Comparison of ENCODE assay signal across 9 mouse cellular contexts in genomic region chr19:56423370-56423769, GRCm38 (mm10). TPM values are rescaled to one million over a fixed set of nuclear protein-coding genes. Genes with fewer than 3 reads are reported as not detected.
A peak's percentile ranks its signal among the peaks of the same experiment; 100 is the strongest.
DNase-seq lines count a peak whose midpoint lies in the region; ATAC-seq lines count a peak whose summit lies in the region.
"Had no signal": no experiment of that assay in that cellular context is flagged by ENCODE, and none has a peak within 500 bp of the region (broad histone marks: within the 10 kb centered on the region; RNA-seq: fewer than 3 reads in every experiment).

No protein-coding gene starts in this region.

- H3K36me3 ChIP-seq in hindbrain, embryonic 11.5 days (ENCODE audit: control insufficient read depth, insufficient read depth, low read length): no peaks in the 10 kb centered on the region
- no peaks in the 10 kb centered on the region for H3K36me3 ChIP-seq in hindbrain, embryonic 10.5 days

- no peaks in the 10 kb centered on the region for H3K9me3 ChIP-seq in hindbrain, embryonic 11.5 days (ENCODE audit: control insufficient read depth, low read length)
- no peaks in the 10 kb centered on the region for H3K9me3 ChIP-seq in hindbrain, embryonic 10.5 days

- peak; percentile 23 for DNase-seq in hindbrain, embryonic 11.5 days (ENCODE audit: low spot score)
- no peak for DNase-seq in hindbrain, embryonic 10.5 days (ENCODE audit: low spot score)
- peak; percentile 43 to 53 for DNase-seq in right cerebral cortex, postnatal 10 days (ENCODE audit: low spot score in 2 of 2)
- DNase-seq in right cerebral cortex, postnatal 4 days: no peak
- DNase-seq in kidney, postnatal 14 days: peak; percentile 45
- DNase-seq in testis, postnatal 10 days (ENCODE audit: low spot score): no peak
- no peak for DNase-seq in thymus, postnatal 14 days
- no peak for DNase-seq in layer of hippocampus, adult 9-11 months

- ATAC-seq in hindbrain, embryonic 11.5 days (ENCODE audit: low FRiP score): no peak

- no peak overlapping the region for H3K27ac ChIP-seq in hindbrain, embryonic 11.5 days (ENCODE audit: low read depth, low read length)
- H3K27ac ChIP-seq in hindbrain, embryonic 10.5 days: no peak overlapping the region

- no peaks in the 10 kb centered on the region for H3K27me3 ChIP-seq in hindbrain, embryonic 11.5 days (ENCODE audit: control insufficient read depth, insufficient read depth, low read length)
- no peaks in the 10 kb centered on the region; the same call in 1 of the 2 replicates for H3K27me3 ChIP-seq in hindbrain, embryonic 10.5 days (ENCODE audit: insufficient read depth, poor library complexity, severe bottlenecking)
- H3K27me3 ChIP-seq: CH12.LX had no signal

- 0 out of 2 replicates have a peak, but pooled peaks cover 2% of the 10 kb centered on the region for H3K4me1 ChIP-seq in hindbrain, embryonic 11.5 days (replicated peaks; ENCODE audit: control insufficient read depth, insufficient read depth, low read length)
- H3K4me1 ChIP-seq in hindbrain, embryonic 10.5 days (replicated peaks): peaks cover 25% of the 10 kb centered on the region

- no peak overlapping the region for H3K9ac ChIP-seq in hindbrain, embryonic 11.5 days (ENCODE audit: low read depth, low read length)

- no peak overlapping the region for H3K4me3 ChIP-seq in hindbrain, embryonic 11.5 days (ENCODE audit: low read depth, low read length)
- H3K4me3 ChIP-seq in hindbrain, embryonic 10.5 days: no peak overlapping the region

- WGBS in hindbrain, embryonic 11.5 days: 61% methylated on average over 12 of the region's 12 CpGs
- 63% methylated on average over 12 of the region's 12 CpGs for WGBS in hindbrain, embryonic 10.5 days

- no peak overlapping the region for H3K4me2 ChIP-seq in hindbrain, embryonic 11.5 days (replicated peaks; ENCODE audit: low read depth, low read length)

RNA-seq across cellular contexts. Expression of gene Casp7, which starts 26.4 kb away (rescaled TPM):
- polyA plus RNA-seq in hindbrain, embryonic 11.5 days (2014; fragmentation: Nextera tagmentation; extraction: Ambion mirVana): 16.5 and 16.6 TPM in 2 replicates
- 15.4 and 15.7 TPM in 2 replicates for polyA plus RNA-seq in hindbrain, embryonic 10.5 days (2016; fragmentation: Nextera tagmentation; extraction: Ambion mirVana)

RNA-seq across cellular contexts. Expression of gene Nrap, which starts 33.5 kb away (rescaled TPM):
- 0.15 and 0.22 TPM in 2 replicates for polyA plus RNA-seq in hindbrain, embryonic 11.5 days (2014; fragmentation: Nextera tagmentation; extraction: Ambion mirVana)
- polyA plus RNA-seq in hindbrain, embryonic 10.5 days (2016; fragmentation: Nextera tagmentation; extraction: Ambion mirVana): 0.05 and 0.08 TPM in 2 replicates

RNA-seq across cellular contexts. Expression of gene Plekhs1, which starts 38.1 kb away (rescaled TPM):
- 0.18 TPM in 1 of 2 replicates, not detected in the other for polyA plus RNA-seq in hindbrain, embryonic 11.5 days (2014; fragmentation: Nextera tagmentation; extraction: Ambion mirVana)
- polyA plus RNA-seq in hindbrain, embryonic 10.5 days (2016; fragmentation: Nextera tagmentation; extraction: Ambion mirVana): 0.07 TPM in 1 of 2 replicates, not detected in the other

Comparison
In these comparisons a context has a peak if more than half of its experiments do, and no peak if none do; other contexts are left out.
1. DNase-seq: peak in hindbrain, embryonic 11.5 days (single experiment), right cerebral cortex, postnatal 10 days (2 of 2) and kidney, postnatal 14 days (single experiment); none in hindbrain, embryonic 10.5 days (single experiment), right cerebral cortex, postnatal 4 days (single experiment), testis, postnatal 10 days (single experiment), thymus, postnatal 14 days (single experiment) and layer of hippocampus, adult 9-11 months (single experiment).